Mouse (Mus musculus) liver, postnatal 0 days (tissue): ENCODE measurements around the gene Iqck.

ENCODE experiments used
- CTCF ChIP-seq: sonication (generic); IDR thresholded peaks from 2 replicates; pipeline ENCODE4 v1.5.1; 2016; ENCODE audit warnings: antibody characterized with exemption, low read depth
- EP300 ChIP-seq: IDR thresholded peaks from 2 replicates; pipeline ENCODE4 v1.6.1; 2016; ENCODE audit warnings: antibody characterized with exemption, low read depth, mild to moderate bottlenecking

DNA sequence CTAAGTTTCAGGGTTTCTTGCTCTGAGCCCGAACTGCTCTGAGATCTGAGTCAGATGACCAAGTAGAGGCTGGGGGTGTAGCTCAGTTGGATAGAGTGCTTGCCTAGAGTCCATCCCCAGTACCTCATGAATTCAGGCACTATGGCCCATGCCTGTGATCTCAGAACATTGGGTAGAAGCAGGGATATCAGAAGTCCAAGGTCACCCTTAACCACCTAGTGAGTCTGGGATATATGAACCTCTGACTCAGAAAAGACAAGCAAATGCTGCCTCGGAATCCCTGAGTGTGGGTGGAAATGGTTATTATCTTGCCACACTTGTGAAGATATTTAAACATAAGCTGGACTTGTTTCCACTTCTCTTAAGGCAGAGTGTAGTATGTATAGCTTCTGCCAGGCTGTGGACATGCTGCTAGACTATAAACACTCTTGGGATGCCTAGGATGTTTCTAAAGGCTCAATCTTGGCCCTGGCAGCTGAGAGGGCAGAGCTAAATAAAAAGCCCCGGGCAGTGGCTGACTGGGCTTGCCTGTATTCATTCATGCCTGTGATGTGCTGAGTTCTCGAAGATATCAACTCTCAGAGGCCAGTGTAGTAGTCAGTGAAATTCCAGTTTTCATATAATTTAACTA, 101.2 kb downstream of the Iqck start:
- TF ChIP-seq CTCF: no peak
- TF ChIP-seq EP300: no peak
